14 mouse cellular contexts compared by ENCODE assay signal in the genomic region with DNA sequence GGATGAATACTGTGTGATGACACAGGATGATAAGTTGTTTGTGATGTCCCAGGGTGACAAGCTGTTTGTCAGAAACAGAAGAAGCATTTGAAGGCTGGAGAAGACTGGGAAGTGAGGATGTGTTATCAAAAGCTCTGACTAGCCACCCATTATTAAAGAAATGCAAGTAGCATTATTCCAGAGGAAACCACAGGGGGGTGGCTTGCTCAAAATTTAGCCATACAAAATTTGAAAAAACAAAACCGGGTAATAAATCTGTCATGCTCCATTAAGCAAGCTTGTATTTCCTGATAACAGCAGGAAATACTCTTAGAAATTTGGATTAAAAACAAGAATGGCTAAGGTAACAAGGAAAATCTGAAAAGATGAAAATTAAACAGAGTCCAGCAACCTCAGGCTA.
"Had no signal": no experiment of that assay in that cellular context is flagged by ENCODE, and none has a peak within 500 bp of the region (broad histone marks: within the 10 kb centered on the region; RNA-seq: fewer than 3 reads in every experiment).

No protein-coding gene starts in this region.

- H3K4me3 ChIP-seq: limb, embryonic 13.5 days; midbrain, embryonic 12.5 days; neural tube, embryonic 13.5 days had no signal

- H3K9me3 ChIP-seq: limb, embryonic 13.5 days; midbrain, embryonic 12.5 days; neural tube, embryonic 13.5 days had no signal

- H3K9ac ChIP-seq: limb, embryonic 13.5 days; liver, embryonic 14.5 days; midbrain, embryonic 12.5 days; neural tube, embryonic 13.5 days had no signal

- H3K4me2 ChIP-seq: limb, embryonic 13.5 days; midbrain, embryonic 12.5 days; neural tube, embryonic 13.5 days had no signal

- ATAC-seq: inflammation-experienced regulatory T-cells, adult 6 months; midbrain, embryonic 16.5 days had no signal

- H3K27ac ChIP-seq: limb, embryonic 13.5 days; liver, embryonic 14.5 days; midbrain, embryonic 12.5 days; neural tube, embryonic 13.5 days had no signal

- DNase-seq: left cerebral cortex, postnatal 4 days; lung, adult 18-20 months; lung, postnatal 14 days; retina, postnatal 1 day; right cerebral cortex, postnatal 4 days; spleen, adult 18-20 months; thymus, adult 2 months; thymus, postnatal 25 days had no signal

- H3K36me3 ChIP-seq: limb, embryonic 13.5 days; midbrain, embryonic 12.5 days; neural tube, embryonic 13.5 days had no signal

- H3K27me3 ChIP-seq: limb, embryonic 13.5 days; neural tube, embryonic 13.5 days had no signal
